Mouse (Mus musculus): ENCODE results near the gene Maml2.

DNA sequence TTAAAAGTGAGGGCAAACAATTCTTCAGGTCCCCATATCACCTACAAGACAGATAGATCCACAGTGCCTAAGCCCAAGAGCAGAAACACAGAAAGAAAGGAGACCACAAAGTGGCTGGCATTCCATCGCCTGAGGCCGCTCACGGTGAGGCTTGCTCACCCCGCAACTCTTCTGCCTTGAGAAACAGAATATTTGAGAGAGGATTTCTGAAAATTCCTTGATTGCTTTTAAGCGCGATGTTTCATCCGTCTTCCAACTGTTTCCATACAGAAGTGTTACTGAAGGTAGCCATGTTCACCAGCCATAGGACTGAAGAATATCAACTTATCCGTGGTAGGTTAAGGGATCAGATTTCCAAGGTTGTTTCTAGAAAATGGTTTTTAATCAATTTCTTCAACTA lies 383.4 kb downstream of the Maml2 start:
- TF ChIP-seq POLR2A (IDR thresholded peaks at IDR 0.05; ENCODE audit: insufficient read length, low read depth) (no peak), USF1 (IDR thresholded peaks at IDR 0.05; ENCODE audit: low read depth) (no peak), E2F4 (IDR thresholded peaks at IDR 0.05; ENCODE audit: insufficient read depth) (no peak), MAX (IDR thresholded peaks at IDR 0.05; ENCODE audit: low read depth) (no peak), CEBPB (IDR thresholded peaks at IDR 0.05; ENCODE audit: insufficient read depth, poor library complexity, severe bottlenecking) (no peak), POLR2AphosphoS2 (IDR thresholded peaks at IDR 0.05; ENCODE audit: insufficient read length, low read depth) (no peak), MYOD1 (IDR thresholded peaks at IDR 0.05; ENCODE audit: control insufficient read depth in 1 of 3, insufficient read length in 2 of 3, low read depth in 2 of 3) (no peak), SRF (IDR thresholded peaks at IDR 0.05; ENCODE audit: control insufficient read depth, insufficient read length, low read depth) (no peak), TCF12 (IDR thresholded peaks at IDR 0.05; ENCODE audit: insufficient read depth, poor library complexity, severe bottlenecking) (no peak), REST (IDR thresholded peaks at IDR 0.05; ENCODE audit: insufficient read depth, insufficient read length) (no peak)
